Mouse (Mus musculus) macrophage (primary cell): ENCODE measurements around the gene Exd2. TPM values are rescaled to one million over a fixed set of nuclear protein-coding genes. Genes with fewer than 3 reads are reported as not detected.

ENCODE experiments used
- H3K27ac ChIP-seq: fragments of 350-480 bp; formaldehyde crosslinking; 2 replicates; pipeline ENCODE4 v1.9.0; 2021
- H3K36me3 ChIP-seq: fragments of 350-480 bp; formaldehyde crosslinking; 2 replicates; pipeline ENCODE4 v1.9.0; 2021; ENCODE audit errors: inconsistent target
- H3K4me3 ChIP-seq: fragments of 350-480 bp; formaldehyde crosslinking; 2 replicates; pipeline ENCODE4 v1.9.0; 2021; ENCODE audit errors: inconsistent target
- H3K79me2 ChIP-seq: fragments of 350-480 bp; formaldehyde crosslinking; 2 replicates; pipeline ENCODE4 v1.9.0; 2021; ENCODE audit errors: inconsistent target
- WGBS: methylation state at CpG from one replicate; pipeline ENCODE4 v1.1.7; 2026; ENCODE audit warnings: inconsistent platforms; ENCODE audit not compliant: missing documents; 5-methylcytosine and 5-hydroxymethylcytosine counted together
- polyA plus RNA-seq: library from polyadenylated mRNA; stranded (reverse); fragments of 250-400 nt; gene quantifications from 3 replicates; pipeline ENCODE4 v1.2.4, GENCODE M21; 2018; ENCODE audit warnings: inconsistent platforms

The Exd2 gene
- polyA plus RNA-seq, 1 experiment from 2014 or later, result 6.5 TPM

GRCm38 (mm10) chr12:80518757-80519620 lies 56.1 kb downstream of the Exd2 start:
- Histone ChIP-seq H3K79me2 (no peaks in the 10 kb centered on the region), H3K36me3 (no peaks in the 10 kb centered on the region), H3K4me3 (no peak overlapping the region), H3K27ac (no peak overlapping the region)
- WGBS, result 1% methylated on average over 78 of the region's 90 CpGs

- Histone ChIP-seq H3K4me3 (no peak overlapping the region), H3K36me3 (no peaks in the 10 kb centered on the region), H3K27ac (no peak overlapping the region), H3K79me2 (no peaks in the 10 kb centered on the region)
- WGBS, result 7% methylated on average over 39 of the region's 43 CpGs
These were observed 56.9 kb downstream of the Exd2 start for GRCm38 (mm10) chr12:80519621-80520332.

GRCm38 (mm10) chr12:80522006-80522405 lies 59.1 kb downstream of the Exd2 start:
- Histone ChIP-seq H3K79me2 (no peaks in the 10 kb centered on the region), H3K27ac (no peak overlapping the region)
- 79% methylated on average over 3 of the region's 3 CpGs for WGBS

GRCm38 (mm10) chr12:80524276-80524921 lies 61.5 kb downstream of the Exd2 start:
- Histone ChIP-seq H3K36me3 (no peaks in the 10 kb centered on the region), H3K79me2 (no peaks in the 10 kb centered on the region), H3K27ac (no peak overlapping the region), H3K4me3 (no peak overlapping the region)
- WGBS, result 54% methylated on average over 12 of the region's 12 CpGs

More at GRCm38 (mm10) chr12:80522006-80522405, 59.1 kb downstream of the Exd2 start:
- no peaks in the 10 kb centered on the region for H3K36me3 ChIP-seq
- H3K4me3 ChIP-seq, result no peak overlapping the region

GRCm38 (mm10) chr12:80525513-80525912 lies 62.6 kb downstream of the Exd2 start:
- Histone ChIP-seq H3K27ac (no peak overlapping the region), H3K36me3 (no peaks in the 10 kb centered on the region), H3K4me3 (no peak overlapping the region), H3K79me2 (no peaks in the 10 kb centered on the region)
- 58% methylated on average over 7 of the region's 7 CpGs for WGBS

- Histone ChIP-seq H3K79me2 (no peaks in the 10 kb centered on the region), H3K36me3 (no peaks in the 10 kb centered on the region), H3K27ac (no peak overlapping the region), H3K4me3 (no peak overlapping the region)
- WGBS, result 90% methylated on average over 2 of the region's 2 CpGs
These were observed 63.6 kb downstream of the Exd2 start for GRCm38 (mm10) chr12:80526511-80526910.

GRCm38 (mm10) chr12:80527727-80528389 lies 65.0 kb downstream of the Exd2 start:
- Histone ChIP-seq H3K27ac (no peak overlapping the region), H3K36me3 (no peaks in the 10 kb centered on the region), H3K4me3 (no peak overlapping the region), H3K79me2 (no peaks in the 10 kb centered on the region)
- WGBS, result 83% methylated on average over 5 of the region's 5 CpGs

- Histone ChIP-seq H3K27ac (no peak overlapping the region), H3K4me3 (no peak overlapping the region), H3K36me3 (no peaks in the 10 kb centered on the region), H3K79me2 (no peaks in the 10 kb centered on the region)
- WGBS, result 92% methylated on average over 2 of the region's 2 CpGs
These were observed 67.2 kb downstream of the Exd2 start for GRCm38 (mm10) chr12:80530052-80530451.

GRCm38 (mm10) chr12:80530630-80531029 lies 67.7 kb downstream of the Exd2 start:
- H3K4me3 ChIP-seq, result no peak overlapping the region
- H3K36me3 ChIP-seq, result no peaks in the 10 kb centered on the region
- no peaks in the 10 kb centered on the region for H3K79me2 ChIP-seq
- no peak overlapping the region for H3K27ac ChIP-seq
- WGBS, result 84% methylated on average over 6 of the region's 6 CpGs

- 85% methylated on average over 10 of the region's 10 CpGs for WGBS
- no peaks in the 10 kb centered on the region for H3K79me2 ChIP-seq
- no peak overlapping the region for H3K4me3 ChIP-seq
- no peak overlapping the region for H3K27ac ChIP-seq
- H3K36me3 ChIP-seq, result no peaks in the 10 kb centered on the region
These were observed 68.7 kb downstream of the Exd2 start for GRCm38 (mm10) chr12:80531585-80531984.

- H3K4me3 ChIP-seq, result no peak overlapping the region
- no peaks in the 10 kb centered on the region for H3K36me3 ChIP-seq
- 74% methylated on average over 2 of the region's 2 CpGs for WGBS
- H3K27ac ChIP-seq, result no peak overlapping the region
- H3K79me2 ChIP-seq, result no peaks in the 10 kb centered on the region
These were observed 71.0 kb downstream of the Exd2 start for GRCm38 (mm10) chr12:80533876-80534275.

GRCm38 (mm10) chr12:80537313-80537712 lies 74.4 kb downstream of the Exd2 start:
- H3K4me3 ChIP-seq, result no peak overlapping the region
- H3K79me2 ChIP-seq, result no peaks in the 10 kb centered on the region
- no peak overlapping the region for H3K27ac ChIP-seq
- WGBS, result 100% methylated on average over 2 of the region's 2 CpGs
- no peaks in the 10 kb centered on the region for H3K36me3 ChIP-seq

- 79% methylated on average over 6 of the region's 6 CpGs for WGBS
- no peak overlapping the region for H3K4me3 ChIP-seq
- H3K79me2 ChIP-seq, result no peaks in the 10 kb centered on the region
- H3K27ac ChIP-seq, result no peak overlapping the region
- H3K36me3 ChIP-seq, result no peaks in the 10 kb centered on the region
These were observed 75.4 kb downstream of the Exd2 start for GRCm38 (mm10) chr12:80538311-80538710.

GRCm38 (mm10) chr12:80545310-80545709 lies 82.4 kb downstream of the Exd2 start:
- Histone ChIP-seq H3K4me3 (no peak overlapping the region), H3K79me2 (no peaks in the 10 kb centered on the region), H3K36me3 (no peaks in the 10 kb centered on the region), H3K27ac (no peak overlapping the region)
- 42% methylated on average over 4 of the region's 4 CpGs for WGBS
